Mouse (Mus musculus) heart, postnatal 25 days (tissue): Measurements from ENCODE around the gene C1qtnf6. TPM values are rescaled to one million over a fixed set of nuclear protein-coding genes. Genes with fewer than 3 reads are reported as not detected.

ENCODE experiments used
- DNase-seq: peaks from one replicate; pipeline ENCODE4 v3.0.0; 2022; ENCODE audit warnings: low spot score
- intact Hi-C: fragments of 180-260 bp; cut with DNase I; formaldehyde crosslinking; loops from one replicate; pipeline ENCODE4 v1.15.1; 2025
- total RNA-seq, 2 experiments: library from RNA; stranded (reverse); gene quantifications; 2 replicates each; pipeline ENCODE4 v1.2.3; 2021

Gene C1qtnf6
- total RNA-seq, 2 experiments from 2014 or later, result 56.6 to 59.4 TPM

- no peak for DNase-seq
- intact Hi-C loops, result no loop called here
These were observed 9.3 kb downstream of the C1qtnf6 start for GRCm38 (mm10) chr15:78521892-78522291.

DNA sequence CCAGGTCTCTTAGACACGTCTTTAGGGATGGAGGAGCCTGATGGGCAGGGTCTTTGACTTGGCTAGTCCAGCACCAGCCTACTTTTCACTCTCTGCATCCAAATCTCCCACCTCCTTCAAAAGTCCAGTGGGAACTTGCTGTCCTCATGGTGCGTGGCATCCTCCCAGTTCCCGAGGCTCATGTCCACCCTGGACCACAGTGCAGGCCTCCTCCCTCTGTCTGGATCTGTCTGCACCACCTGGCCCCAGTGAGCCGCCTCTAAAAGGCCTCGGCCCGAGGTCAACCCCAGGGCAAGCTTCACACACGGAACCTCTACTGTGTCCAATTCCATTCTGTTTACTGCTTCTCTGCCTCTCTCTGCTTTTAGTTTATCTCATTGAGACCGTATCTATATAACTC lies 9.9 kb downstream of the C1qtnf6 start:
- no peak for DNase-seq
- intact Hi-C loops, result no loop called here

DNA sequence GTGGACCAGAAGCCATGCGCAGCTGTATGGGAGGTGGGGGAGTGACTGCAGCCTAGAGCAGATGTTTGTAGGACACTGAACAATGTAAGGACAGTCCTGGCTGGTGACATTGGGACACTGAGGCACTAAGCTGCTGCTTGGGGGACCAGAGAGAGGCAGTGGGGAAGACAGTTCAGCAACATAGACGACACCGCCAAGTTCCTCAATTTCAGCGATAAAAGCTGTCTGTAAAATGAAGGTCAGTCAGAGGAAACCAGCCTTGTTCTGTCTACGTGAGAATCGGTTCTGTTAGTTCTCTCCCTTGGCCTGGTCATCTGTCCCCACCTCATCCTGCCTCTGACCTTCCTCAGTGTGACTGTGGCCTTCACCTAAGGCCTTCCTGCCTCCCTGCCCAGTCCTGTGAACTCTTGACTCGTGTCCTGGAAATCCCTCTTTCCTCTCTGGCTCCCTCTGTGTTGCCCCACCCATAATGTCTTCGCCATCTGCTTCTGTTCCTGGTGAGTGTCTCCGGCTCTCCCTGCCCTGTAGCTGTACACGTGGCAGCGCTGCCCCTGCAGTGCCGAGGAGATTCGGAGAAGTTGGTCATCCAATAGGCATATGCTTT lies 11.0 kb downstream of the C1qtnf6 start:
- DNase-seq, result peak; percentile 76
- intact Hi-C loops, result no loop called here

GRCm38 (mm10) chr15:78518221-78518620 lies 13.0 kb downstream of the C1qtnf6 start:
- DNase-seq, result no peak
- intact Hi-C loops, result no loop called here

DNA sequence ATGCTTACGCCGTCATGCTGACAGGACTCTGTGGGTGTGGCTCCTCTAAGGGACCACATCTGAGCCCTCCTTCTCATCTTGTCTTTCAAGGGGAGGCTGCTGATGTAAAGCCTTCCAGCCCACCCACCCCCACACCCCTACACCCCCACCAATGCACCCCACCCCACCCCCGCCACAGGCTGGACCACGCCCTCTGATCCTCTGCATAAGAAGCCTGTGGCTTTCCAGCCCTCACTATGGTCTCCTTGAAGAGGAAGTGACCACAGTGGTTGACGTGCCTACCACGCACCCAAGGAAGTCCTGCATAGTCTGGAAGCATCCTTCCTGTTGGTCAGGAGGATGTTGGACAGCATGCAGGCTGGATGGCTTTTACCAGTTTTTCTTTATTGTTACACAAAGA lies 15.5 kb downstream of the C1qtnf6 start:
- no peak for DNase-seq

GRCm38 (mm10) chr15:78514393-78515146 lies 16.6 kb downstream of the C1qtnf6 start:
- DNase-seq, result peak; percentile 49
- intact Hi-C loops, result loop anchor here (1.0 to 5.0 kb wide), 4 partner anchors 17 to 68 kb away; partner anchors contain the start of gene C1qtnf6

More for the DNA sequence above, 15.5 kb downstream of the C1qtnf6 start:
- intact Hi-C loops, result loop anchor here (2.0 kb wide), 2 partner anchors 67 kb away; no protein-coding TSS in a partner anchor

- no peak for DNase-seq
- intact Hi-C loops, result loop anchor here (5.0 kb wide), 1 partner anchor 34 kb away; no protein-coding TSS in a partner anchor
These were observed 18.2 kb downstream of the C1qtnf6 start for GRCm38 (mm10) chr15:78513019-78513418.

DNA sequence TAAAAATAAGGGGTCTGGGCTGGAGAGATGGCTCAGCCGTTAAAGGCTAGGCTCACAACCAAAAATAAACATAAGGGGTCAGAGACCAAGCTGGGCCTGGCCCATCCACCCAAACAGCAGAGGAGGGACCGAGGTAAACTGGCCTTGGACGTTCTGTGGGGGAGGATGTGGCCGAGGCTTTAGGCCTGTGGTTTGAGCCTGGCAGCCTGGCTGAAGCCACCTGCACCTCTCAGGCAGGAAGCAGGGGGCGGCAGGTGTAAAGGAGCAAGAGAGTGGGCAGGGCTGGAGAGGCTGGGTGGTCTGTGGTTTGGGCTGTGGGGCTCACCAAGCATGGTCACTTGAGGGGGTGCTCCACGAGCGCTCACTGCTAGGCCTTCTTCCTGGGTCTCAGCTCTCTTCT lies 19.3 kb downstream of the C1qtnf6 start:
- DNase-seq, result no peak
- intact Hi-C loops, result loop anchor here (5.0 kb wide), 1 partner anchor 35 kb away; no protein-coding TSS in a partner anchor

GRCm38 (mm10) chr15:78510736-78511135 lies 20.5 kb downstream of the C1qtnf6 start:
- intact Hi-C loops, result loop anchor here (5.0 kb wide), 1 partner anchor 37 kb away; no protein-coding TSS in a partner anchor
- DNase-seq, result no peak

DNA sequence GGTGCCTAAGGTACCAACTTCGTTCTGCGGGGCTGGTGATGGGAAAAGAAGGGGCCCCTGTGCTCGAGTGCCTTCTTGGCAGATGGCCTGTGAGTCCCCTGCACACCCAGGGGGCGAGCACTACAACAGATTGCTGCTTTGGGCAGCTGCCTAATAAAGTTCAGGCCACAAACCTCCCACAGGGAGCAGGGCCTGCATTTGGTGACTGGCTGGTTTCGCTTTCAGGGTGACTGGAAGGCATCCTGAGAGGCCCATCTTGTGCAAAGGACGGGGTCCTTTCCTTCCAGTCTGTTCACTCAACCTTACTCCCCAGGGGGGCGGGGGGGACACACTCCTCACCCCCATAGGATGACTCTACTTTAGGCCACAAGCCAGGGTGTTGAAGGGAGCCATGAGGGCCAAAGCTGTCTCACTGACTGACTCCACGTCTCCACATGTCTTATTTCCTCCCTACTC lies 21.1 kb downstream of the C1qtnf6 start:
- intact Hi-C loops, result loop anchor here (5.0 kb wide), 1 partner anchor 37 kb away; no protein-coding TSS in a partner anchor
- no peak for DNase-seq

DNA sequence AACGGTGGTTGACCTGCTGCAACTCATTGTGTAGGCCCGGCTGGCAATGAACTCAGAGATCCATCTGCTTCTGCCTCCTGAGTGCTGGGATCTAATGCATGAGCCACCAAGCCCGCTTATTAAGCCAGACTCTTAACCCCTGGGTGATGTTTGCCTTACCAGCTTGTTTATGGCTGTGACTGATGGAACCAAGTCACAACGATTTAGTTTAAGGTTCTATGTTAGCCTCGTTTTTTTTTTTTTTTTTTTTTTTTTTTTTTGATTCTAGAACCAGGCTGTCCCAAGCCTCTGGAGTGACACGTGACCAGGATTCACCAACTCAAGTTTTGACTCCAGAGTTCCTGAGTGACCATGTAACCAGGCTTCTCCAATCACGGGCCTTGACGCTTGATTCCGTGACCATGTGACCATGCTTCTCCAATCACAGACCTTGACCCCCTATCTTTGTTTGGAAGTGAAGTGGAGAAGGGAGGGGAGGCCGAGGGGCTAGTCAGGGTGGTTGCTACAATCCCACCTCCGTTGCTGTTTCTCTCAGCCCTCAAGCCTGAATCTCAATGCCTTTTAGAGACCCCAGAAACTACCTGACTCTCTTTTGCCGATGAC lies 21.8 kb downstream of the C1qtnf6 start:
- intact Hi-C loops, result no loop called here
- DNase-seq, result no peak

DNA sequence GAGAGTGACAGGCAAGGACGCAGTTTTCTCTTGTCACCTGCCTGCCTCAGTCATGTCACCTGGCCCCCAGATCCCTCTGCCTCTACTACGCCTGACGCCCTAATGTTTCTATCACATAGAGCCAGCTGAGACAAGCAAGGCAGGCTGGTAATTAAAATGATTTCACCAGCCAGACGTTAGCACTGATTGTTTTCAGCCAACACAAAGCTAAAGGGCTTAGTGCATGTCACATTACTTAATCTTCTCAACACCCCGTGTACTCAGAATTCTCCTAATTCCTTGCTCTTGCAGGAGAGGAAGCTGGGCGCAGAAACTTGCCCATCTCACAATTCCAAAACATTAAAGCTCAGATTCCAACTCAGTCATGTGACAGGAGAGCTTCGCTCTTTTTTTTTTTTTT lies 22.8 kb downstream of the C1qtnf6 start:
- intact Hi-C loops, result no loop called here
- DNase-seq, result no peak

DNA sequence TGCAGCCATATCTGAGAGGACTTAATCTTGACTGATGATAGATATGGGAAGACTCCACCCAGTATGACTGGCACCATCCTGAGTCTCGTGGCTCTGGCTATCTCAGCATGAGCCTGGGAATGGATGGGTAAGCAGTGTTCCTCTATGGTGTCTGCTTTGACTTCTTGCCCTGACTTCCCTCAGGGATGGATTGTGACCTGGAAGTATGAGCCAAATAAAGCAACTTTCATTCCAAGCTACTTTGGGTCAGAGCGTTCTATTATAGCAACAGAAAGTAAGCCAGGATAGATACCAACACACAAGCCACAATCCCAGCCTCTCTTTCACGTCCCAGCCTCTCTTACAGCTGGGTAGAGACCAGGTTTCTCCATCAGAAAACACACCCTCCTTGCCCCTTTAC lies 25.7 kb downstream of the C1qtnf6 start:
- DNase-seq, result no peak
- intact Hi-C loops, result no loop called here

DNA sequence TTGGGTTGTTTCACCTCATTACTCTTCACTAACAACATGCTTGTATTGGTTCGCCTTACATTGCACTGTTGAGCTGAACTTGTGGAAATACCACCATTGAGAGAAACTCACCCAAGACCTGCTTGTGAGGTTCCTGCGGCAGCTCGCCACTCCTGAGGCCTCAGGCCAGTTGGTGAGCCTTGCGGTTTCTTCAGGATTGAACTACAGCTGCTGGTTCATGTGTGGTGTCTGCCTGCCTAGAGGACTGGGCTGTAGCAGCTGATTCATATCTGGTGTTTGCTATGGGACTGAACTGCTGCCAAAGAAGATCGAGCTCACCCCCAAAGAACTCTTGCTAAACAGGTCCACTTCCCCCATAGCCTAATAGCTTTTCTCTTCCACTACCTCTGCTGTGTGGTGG lies 26.4 kb downstream of the C1qtnf6 start:
- DNase-seq, result no peak
- intact Hi-C loops, result no loop called here

DNA sequence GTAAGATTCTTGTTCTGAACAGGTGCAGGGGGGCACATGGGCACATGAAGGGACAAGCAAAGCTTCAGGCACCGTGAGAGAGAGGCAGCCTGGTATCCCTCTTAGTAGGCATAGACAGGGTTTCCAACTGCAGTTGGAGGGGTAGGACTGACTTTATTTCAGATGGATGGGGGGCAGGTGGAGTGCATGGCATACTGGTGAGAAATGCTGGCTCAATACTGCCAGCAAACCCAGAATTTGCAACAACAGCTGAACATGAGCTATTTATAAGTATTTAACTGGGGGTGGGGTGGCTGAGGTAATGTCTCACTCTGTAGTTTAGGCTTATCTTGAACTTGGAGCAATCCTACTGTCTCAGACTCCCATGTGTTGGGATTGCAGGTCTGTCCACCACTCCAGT lies 27.2 kb downstream of the C1qtnf6 start:
- DNase-seq, result no peak
- intact Hi-C loops, result no loop called here

GRCm38 (mm10) chr15:78502437-78503132 lies 28.6 kb downstream of the C1qtnf6 start:
- intact Hi-C loops, result no loop called here
- DNase-seq, result no peak

DNA sequence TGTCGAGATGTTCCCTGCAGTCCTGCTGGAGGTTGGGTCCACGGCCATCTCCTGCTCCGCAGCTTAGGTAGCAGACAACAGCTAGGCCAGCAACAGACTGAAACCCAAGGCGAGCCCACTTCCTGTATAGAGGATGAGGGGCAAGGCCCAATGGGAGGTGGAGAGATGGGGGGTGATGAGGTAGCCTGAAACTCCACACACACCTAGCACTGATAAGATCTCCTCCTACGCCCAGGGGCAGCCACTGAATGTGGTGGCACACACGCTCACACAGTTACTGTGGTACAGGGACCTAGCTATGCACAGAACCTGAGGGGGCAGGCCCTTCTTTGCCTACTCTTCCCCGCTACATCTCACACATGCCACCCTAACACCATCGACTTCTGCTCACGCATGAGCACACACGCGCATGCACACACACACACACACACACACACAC lies 36.2 kb downstream of the C1qtnf6 start, which contains the start of gene Il2rb:
Gene Il2rb (minus strand): TSS at position 304 of the 439 bp plus-strand sequence.
- DNase-seq, result no peak
- intact Hi-C loops, result no loop called here

DNA sequence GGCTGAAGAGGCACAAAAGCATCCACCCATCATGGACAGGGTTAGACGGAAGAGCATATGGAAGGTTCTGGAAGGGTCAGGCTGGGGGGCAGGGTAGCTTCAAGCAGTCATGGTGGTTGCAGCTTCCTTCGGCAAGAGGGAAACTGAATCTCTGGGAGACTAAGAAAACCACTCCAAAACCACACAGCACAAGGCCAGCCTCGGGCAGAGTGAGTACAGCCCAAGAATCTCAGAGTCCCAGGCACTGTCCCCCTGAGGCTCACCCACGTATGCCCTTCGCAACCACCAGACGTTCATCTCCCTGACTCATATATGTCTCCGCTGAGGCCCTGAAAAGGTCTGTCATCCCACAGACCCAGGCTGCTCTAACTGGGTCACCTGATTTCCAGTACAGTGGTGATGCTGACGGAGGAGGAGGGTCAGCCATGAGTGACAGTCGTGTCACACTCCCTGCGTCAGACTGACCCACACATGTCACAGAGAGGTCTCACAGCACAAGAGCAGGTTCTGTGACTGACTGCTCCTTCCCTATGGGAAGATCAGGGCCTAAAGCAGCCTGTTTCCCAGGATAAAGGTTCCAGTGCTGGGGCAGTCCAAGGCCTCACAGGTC lies 37.7 kb downstream of the C1qtnf6 start:
- intact Hi-C loops, result no loop called here
- DNase-seq, result no peak

DNA sequence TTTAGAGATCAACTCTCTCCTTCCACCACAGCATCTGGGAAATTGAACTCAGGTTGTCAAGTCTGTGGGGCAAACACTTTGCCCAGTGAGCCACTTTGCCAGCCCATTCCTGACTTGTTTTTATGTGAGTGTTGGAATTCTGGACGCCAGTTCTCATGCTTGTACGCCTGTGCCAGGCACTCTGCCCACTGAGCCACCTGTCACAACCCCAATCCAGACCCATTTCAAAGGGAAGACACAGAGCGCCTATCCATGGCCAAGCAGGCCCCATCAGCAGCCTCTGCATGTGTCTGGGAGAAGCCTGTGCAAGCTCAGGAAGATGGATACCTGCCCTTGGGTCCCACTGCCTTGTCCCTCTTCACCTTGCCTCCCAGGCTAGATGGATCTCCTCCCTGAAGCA lies 39.9 kb downstream of the C1qtnf6 start:
- DNase-seq, result no peak
- intact Hi-C loops, result no loop called here

- DNase-seq, result no peak
- intact Hi-C loops, result no loop called here
These were observed 41.3 kb downstream of the C1qtnf6 start for GRCm38 (mm10) chr15:78489906-78490305.
